Mouse (Mus musculus) B cell, adult 2 months (primary cell): ENCODE results near the gene Gm12184.
"Not testable (repeated sequence)": the region's sequence is repeated elsewhere in the genome, so short reads cannot be mapped to it uniquely, and the experiment has no call there.

Experiments used
- DNase-seq, 2 experiments: peaks; one replicate each; pipeline ENCODE4 v3.0.0; 2022

The Gm12184 gene

DNA sequence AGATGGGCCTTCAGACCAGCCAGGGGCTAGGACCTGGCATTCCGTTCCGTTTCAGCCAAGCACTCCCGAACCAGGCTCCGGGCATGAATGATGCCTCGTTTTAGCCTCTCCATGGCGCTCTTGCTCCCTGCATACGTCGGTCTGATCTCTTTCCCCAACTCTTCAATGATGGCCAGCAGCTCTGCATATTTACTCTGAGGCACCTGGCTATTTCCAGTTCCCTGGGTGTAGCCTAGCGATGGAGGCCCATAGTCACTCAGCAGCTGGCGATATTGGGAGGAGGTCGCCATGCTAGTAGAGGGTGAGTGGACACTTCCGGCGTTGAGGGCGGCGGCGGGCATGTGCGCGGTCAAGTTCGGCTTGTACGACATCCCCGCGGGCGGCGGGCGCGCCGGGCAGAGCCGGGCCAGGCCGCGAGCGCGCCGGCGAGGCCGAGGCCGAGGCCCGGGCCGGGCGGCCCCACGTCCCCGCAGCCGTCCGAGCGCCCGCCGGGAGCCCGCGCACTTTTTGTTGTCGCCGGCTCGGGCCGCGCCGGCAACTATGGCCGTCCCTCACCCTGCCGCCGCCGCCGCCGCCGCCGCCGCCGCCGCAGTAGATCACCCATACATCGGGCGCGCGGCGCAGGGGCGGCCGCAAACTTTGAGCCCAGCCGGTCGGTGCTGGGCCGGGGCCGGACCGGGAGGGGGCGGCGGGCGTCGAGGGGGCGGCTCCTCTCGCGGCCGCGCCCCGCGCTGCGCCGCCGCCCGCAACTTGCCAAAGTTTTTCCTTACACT is at the start of gene Gm12184, which contains the start of gene Trim7:
Gene Gm12184, minus strand, starts transcription at position 677 of the 773 bp plus-strand sequence.
Gene Trim7, plus strand, starts transcription at position 162 of the 773 bp plus-strand sequence.
- peak in 1 of 2 experiments; percentile 44 for DNase-seq

DNA sequence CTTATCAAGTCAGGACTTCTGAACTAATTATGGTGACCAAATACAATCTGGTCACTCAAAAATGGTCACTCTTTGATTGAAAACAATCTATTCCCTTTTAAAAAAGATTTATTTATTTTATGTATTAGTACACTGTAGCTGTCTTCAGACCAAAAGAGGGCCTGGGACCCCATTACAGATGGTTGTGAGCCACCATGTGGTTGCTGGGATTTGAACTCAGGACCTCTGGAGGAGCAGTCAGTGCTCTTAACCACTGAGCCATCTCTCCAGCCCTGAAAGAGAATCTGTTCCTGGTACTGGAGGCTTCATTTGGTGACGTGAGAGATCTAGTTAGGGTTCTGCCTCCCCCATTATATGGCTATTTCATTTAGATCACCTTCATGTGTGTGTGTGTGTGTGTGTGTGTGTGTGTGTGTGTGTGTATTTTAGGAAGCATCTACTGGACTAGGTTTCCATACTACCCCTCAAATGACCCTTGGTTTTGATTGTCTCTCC is 48.9 kb upstream of the Gm12184 start:
- not testable (repeated sequence) for DNase-seq

DNA sequence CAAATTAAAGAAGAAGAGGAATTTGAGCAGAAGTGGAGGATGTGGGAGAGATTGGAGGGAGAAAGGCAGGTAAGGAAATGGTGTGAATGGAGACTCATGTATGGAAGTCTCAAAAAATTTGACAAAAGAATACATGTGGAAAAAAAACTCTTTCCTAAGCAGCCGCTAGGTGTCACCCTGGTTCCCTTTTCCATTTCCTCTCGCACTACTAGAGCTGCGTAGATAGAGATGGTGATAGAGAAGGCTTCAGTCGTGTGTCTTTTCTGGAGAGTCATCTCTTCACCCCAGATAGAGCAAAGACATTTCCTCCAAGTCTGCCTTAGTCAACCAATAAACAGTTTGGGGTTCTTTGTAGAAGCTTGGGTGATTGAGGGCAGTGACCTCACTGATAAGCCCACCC is 48.0 kb upstream of the Gm12184 start:
- peak; percentile 77 to 78 for DNase-seq

DNA sequence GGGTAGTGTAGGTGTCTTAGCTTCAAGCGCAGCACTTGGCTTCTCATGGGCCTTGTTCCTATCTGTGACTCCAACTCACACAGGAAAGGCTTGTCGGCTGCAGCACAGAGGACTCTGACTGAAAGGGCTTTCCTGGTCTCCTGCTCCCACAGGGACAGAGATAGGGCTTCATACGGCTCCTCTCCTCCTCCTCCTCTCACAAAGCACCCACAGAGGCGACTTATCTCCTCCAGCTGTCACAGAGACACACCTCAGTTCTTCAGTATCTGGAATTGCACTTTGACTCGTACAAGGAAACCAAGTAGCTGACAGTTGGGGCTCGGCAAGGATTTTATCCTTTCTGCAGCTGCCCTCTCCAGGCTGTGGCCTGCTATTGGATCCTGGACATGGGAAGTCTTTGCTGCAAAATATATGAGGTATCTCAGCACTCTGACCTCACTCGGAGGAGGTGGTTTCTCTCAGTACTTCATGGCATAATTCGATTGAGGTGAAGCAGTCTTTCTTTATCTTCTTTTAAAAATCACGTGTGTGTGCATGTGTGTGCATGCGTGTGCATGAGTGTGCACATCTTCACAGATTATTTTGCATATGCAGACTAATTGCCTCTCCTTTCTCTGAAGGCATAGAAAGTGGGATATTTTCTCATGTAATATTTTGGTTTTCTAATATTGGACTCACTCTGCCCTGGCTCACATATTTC is 47.3 kb upstream of the Gm12184 start:
- no peak for DNase-seq

DNA sequence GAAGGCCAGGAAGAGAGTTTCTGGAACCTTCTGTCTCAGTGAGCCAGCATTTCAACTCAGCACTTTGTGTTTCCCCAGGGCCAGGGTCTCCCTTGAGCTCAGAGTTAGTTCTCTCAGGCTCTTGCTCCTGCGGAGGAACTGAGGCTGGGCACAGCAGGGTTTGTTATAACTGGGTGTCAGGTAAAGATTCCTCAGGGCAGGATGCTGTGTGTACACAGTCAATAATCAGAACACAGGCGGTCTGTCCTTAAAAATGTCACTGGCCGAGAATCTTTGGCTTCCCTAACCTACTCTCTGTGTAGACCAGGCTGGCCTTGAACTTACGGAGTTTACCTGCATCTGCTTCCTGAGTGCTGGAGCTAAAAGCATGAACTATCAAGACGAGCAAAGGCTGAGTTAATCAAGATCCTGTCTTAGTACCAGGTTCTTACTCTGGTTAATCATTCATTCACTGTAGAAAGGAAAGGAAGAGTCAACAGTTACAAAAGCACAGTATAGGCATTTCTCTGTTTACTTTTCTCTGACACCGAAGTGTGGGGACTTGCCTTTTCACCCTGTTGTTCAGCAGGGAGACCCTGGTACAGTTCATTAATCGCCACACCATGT is 46.3 kb upstream of the Gm12184 start:
- no peak for DNase-seq

DNA sequence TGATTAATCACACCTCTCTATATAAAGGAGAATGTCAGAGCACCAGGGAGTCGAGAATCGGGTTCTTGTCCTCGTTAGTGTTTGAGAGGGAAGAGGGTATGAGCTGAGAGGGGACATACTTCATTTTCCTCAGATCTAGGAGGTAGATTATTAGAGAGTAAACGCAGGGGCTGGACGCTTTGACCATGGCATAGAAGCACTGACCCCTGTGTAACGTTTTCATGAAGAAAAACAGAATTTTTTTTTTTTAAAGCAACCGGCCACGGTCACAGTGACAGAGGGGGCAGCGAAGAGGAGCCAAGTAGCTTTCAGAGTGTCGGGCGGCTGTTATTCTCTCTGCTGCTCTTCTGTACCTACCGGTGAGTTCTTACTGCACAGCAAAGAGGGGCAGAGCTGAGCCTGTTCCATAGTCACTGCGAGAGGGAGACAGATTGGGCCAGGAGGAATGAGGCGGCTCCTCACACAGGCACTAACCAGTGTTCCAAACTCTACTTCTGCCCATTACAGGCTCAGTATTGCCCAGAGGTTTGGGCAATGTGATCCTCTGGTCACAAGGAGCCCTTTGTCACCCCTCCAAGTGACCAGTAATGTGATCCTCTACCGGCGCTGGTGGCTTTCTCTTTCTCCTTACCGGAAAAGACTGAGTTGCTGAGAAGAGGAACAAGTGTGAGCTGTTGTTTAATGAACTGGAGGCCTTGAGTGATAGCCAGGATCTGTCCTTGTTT is 45.5 kb upstream of the Gm12184 start:
- DNase-seq: peak; percentile 45 to 47

DNA sequence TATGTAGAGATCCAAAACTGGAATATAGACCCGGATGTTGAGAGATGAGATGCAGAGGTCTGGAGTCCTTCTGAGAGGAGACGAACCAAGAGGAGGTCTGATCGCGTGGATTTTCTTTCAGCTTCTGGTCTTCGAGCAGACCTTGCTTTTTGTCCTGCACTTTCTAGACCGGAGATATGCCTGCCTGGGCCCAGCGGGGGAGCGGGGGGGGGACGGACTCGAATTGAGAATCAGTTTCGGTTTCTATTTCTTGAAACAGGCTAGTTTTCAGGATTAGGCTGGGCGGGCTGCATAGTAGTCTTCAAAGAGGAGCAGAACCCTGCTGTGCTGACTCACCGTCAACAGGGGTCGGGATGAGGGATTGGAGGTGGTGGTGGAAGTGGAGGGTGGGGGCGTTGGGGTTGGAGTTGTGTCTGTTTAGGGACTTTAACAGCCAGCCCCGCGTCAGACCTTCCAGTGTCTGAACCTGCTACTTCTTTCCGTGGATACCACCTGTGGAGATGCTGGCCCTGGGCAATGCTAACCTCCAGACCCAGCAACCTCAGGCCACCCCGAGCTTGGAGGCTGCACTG is 44.8 kb upstream of the Gm12184 start, which contains the start of gene Irgm1:
Gene Irgm1, minus strand, starts transcription at position 483 of the 572 bp plus-strand sequence.
- peak; percentile 81 to 85 for DNase-seq

DNA sequence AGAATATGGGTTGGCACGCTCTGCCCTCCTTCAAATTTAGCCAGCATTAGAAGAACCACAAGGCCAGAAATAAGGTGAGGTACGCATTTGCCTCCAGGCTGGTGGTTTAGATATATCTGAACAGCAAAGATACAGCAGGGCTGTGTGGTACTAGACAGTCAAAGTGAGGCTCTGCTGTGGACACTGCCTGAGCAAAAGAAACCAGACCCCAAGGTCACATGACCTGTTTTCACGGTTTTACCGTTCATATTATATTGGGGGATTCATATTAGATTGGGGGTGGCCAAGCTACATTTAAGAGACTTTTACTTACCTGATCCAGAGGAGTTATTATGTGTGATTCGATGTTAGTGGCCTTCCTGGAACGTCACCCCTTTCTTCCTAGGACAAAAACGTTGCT is 44.3 kb upstream of the Gm12184 start:
- DNase-seq: no peak

DNA sequence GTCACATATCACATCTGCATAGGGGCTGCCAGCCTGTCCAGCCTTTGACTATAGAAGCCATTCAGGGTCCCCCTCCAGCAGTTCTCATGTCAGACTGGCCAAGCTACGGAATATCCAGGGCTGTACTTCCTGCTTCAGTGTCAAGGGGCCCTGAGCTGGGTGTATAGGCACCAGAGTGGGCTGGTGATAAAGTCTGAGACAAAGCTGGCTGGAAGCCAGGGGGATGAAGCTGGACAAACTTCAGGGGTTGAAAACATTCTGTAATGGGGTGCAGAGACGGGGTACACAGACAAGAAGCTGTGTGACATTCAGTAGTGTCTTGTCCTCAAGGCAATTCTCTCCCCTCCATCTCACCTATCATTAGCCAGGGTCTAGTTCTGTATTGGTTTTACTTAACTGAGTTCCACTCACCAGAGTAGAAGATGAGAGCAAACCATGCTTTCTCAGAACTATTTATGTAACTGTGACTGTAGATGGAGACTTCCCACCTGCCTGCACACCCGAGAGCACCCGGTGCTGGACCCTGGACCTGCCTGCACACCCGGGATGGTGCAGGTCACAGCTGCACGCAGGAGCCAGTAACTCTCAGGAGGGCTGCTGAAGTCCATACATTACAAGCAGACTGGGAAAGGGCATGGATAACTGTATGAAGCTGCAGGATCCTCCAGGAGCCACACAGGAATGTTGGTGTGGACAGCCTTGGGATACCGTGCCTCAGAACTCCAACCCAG is 43.1 kb upstream of the Gm12184 start:
- DNase-seq: no peak

DNA sequence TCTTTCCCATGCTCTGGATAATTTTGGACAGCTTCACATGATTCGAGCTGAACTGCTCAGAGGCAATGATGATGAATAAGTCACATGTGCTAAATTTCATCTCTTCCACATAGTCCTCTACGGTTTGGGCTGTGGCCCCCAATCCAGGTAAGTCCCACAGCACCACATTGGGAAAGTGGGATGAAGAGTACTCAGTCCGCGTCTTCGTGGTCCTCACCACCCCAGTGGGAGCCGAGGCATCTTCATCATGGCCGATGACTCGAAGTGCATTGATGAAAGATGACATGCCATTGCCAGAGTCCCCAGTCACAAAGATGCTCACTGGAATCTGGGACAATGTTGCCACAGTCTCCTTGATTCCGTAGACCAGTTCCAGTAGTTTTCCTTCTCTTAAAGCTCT is 40.0 kb upstream of the Gm12184 start:
- no peak for DNase-seq

DNA sequence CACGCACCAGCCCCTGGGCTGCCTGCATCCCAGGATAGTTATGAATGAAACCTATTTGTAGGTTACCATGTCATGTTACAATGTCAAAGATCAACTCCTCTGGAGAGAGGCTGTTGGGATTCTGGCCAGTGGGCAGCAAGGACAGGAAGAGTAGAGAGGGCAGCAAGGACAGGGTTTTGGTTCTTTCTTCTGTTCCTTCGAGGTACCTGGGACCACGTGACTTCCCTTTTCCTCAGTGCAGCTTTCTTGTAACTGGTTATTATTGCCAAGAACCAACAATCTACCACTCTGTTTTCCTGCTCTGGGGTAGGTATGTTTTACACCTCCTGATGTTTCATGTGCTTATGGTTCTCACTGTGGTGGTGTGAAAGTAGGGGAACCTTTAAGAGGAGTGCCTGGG is 37.4 kb upstream of the Gm12184 start:
- no peak for DNase-seq

DNA sequence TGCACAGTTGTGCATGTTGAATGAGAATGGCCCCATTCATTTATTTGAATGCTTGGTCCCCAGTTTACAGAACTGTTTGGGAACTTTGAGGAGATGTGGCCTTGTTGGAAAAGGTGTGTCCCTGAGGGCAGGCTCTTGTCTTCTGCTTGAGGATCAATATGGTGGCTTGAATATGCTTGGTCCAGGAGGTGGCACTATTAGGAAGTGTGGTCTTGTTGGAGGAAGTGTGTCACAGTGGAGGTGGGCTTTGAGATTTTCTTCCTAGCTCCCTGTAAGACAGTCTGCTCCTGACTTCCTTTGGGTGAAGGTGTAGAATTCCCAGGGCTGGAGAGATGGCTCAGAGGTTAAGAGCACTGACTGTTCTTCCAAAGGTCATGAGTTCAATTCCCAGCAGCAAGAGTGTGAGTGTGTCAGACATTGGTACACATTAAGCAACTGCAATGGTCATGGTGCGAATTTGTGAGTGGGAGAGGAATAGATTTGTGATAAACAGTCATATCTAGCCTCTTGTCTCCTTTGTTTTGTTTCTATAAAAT is 36.4 kb upstream of the Gm12184 start:
- no peak for DNase-seq

DNA sequence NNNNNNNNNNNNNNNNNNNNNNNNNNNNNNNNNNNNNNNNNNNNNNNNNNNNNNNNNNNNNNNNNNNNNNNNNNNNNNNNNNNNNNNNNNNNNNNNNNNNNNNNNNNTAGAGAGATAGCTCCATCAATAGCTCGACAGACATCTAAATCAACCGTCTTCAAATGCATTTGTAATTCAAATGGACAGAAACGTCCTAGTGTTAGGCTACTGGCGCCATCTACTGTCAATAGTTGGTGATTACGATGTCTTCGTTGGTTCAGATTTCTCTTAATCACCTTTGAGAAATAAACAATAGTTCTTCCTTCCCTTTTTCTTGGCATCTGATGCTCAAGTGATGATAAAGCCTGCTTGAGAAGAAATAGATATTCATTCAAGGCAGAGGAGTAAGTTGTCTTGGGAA is 32.6 kb upstream of the Gm12184 start:
- peak; percentile 72 to 80 for DNase-seq

DNA sequence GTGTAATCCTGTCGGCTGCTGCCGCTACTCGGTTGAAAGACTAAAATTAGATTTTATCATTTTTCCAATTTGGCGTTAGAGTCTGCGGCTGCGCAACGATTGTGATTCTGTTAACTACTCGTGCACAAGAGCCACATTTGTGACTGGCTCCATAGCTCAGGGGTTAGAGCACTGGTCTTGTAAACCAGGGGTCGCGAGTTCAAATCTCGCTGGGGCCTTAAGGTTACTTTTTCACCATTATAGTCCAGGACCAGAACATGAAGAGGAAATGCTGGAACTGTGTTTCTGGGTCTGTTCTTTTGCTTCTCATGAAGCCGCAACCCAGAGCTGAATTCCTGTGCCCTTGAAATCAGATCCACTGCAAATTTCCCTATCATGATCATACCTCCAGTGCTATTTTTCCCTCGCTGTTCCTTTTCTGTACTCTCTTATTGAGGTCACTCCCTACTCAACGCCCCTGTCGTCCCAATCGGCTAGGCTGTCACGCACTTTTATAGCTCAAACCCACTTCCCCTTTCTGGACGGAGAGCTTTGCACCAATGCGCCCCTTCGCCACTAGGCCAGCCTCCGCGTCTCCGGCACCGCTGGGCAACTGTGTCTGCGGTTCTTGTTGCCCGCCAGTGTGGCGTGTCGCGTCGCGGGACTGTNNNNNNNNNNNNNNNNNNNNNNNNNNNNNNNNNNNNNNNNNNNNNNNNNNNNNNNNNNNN is 27.2 kb upstream of the Gm12184 start:
- DNase-seq: peak; percentile 91

DNA sequence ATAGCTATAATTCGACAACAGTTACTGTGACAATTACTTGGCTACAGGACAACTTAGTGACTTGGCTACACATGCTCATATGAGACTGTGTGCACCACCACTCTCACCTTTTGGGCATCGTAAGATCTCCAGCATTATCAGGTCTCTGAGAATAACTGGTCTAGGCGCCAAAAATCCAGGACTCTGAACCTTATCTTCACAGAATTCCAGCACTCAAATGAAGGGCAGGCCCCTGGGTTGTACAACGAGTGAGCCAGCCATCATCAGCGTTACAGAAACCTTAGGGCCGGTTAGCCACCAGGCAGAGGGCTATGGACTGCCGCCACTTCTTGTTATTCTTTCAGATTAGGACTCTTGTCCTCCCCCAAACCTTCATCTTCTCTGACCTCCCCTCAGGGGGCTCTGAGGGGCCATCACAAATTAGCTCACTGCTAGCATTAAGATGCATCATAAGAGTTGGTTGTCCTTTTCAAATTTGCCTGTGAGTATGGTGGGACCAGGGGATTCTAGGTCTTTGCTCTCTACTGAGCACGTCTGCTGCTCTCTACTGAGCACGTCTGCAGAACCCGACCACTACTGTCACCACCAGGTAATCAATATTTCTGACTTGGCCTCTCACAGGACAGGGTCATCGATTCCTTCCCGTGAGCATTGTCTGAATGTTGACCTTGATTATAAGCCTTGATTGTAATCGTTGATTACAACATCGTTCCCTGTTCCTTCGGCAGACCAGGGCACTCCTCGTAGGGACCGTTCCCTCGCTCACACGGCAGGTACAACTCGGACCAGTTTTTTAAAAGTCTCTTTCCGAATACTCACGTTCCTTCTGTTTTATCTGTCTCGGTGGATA is 26.4 kb upstream of the Gm12184 start:
- DNase-seq: no peak

DNA sequence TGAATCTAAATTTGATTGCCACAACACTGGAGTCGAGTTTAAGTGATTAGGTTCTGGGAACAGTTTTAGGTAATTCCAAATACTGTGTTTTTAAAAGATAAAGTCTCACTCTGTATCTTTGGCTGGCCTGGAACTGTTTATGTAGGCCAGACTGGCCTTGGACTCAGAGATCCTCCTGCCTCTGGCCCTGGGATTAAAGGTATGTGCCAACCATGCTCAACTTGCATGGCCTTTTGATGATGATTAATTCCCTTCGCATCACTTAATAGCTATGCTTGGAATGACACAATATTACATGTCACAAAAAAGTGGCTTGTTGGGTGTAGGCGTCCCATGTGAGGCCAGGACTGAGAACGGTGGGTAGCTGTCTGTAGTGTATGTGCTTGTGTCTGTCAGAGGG is 25.7 kb upstream of the Gm12184 start:
- no peak for DNase-seq

DNA sequence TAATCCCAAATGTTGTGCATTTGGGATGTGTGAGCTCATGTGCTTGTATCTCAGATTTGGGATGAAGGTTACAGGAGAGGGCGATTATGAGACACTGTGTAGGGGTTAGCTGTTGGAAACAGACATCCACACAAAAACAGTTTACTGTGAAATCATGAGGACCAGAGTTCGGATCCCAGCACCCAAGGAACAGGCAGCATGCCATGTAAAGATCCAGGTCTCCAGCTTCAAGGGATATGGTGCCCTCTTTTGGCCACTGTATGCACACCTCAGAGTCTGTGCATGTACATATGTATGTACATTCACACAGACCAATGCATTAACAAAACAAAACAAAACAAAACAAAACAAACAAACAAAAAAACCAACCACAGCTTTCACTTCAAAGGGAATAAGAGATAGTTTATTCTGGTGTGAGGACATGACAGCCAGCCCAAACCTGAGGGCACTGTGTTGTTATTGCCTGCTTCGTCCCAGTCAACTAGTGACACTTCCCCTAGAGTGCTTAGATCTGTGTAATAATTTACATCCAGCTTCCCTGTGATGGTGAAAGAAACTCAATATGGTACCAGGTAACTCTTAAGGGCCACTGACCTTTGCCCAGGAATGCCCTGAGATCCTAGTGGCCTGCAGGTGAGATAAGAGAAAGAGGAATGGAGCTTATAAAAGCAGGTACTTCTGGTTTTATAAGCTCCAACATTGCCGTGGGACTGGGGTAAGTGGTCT is 25.0 kb upstream of the Gm12184 start:
- DNase-seq: peak in 1 of 2 experiments; percentile 46

DNA sequence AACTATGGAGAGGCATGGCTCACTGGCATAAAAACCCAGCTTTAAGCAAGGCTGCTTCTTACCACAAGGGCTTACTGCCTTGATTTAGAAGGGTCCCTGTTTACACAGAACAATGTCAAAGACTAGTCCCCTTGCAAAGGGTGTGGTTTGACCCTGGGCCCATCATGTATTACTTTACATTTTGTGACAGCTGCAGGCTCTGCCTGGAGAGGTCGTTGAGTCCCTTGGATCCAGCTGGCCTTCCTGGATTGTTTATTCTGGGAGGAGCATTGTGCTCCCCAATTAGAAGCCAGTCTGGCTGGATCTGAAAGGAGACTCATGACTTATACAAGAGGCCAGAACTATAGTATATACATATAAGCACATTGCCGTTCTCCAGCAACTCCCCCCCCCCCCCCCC is 23.8 kb upstream of the Gm12184 start:
- DNase-seq: no peak

DNA sequence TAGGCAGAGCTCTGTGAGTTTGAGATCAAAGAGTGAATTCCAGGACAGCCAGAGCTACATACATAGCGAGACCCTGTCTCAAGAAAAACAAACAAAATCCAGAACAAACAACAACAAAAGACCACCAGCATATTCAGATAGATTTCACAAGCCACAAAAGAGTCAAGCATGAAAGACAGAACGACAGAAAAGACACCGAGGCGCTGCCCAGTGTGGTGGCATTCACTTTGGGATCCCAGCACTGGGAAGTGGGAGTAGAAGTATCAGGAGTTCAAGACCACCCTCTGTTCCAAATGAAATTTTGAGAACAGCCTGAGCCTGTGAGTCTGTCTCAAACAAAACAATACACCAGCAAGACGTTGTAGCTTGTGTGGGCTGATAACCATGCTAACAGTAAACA is 20.4 kb upstream of the Gm12184 start:
- no peak for DNase-seq
